Mouse (Mus musculus) small intestine, adult 2 months (tissue): ENCODE measurements around the gene Neurl3.

Experiments used
- CTCF ChIP-seq: fragments of 200-500 bp; IDR thresholded peaks from 2 replicates; pipeline ENCODE4 v1.5.1; 2012; ENCODE audit warnings: low read depth, mild to moderate bottlenecking, control low read depth, inconsistent platforms, low read length, moderate library complexity, mixed read lengths; ENCODE audit not compliant: insufficient replicate concordance, insufficient read length; ENCODE audit errors: extremely low read depth
- POLR2A ChIP-seq: fragments of 200-500 bp; IDR thresholded peaks from 2 replicates; pipeline ENCODE4 v1.6.1; 2012; ENCODE audit warnings: low read depth, mild to moderate bottlenecking, control low read depth, inconsistent platforms, low read length, moderate library complexity

DNA sequence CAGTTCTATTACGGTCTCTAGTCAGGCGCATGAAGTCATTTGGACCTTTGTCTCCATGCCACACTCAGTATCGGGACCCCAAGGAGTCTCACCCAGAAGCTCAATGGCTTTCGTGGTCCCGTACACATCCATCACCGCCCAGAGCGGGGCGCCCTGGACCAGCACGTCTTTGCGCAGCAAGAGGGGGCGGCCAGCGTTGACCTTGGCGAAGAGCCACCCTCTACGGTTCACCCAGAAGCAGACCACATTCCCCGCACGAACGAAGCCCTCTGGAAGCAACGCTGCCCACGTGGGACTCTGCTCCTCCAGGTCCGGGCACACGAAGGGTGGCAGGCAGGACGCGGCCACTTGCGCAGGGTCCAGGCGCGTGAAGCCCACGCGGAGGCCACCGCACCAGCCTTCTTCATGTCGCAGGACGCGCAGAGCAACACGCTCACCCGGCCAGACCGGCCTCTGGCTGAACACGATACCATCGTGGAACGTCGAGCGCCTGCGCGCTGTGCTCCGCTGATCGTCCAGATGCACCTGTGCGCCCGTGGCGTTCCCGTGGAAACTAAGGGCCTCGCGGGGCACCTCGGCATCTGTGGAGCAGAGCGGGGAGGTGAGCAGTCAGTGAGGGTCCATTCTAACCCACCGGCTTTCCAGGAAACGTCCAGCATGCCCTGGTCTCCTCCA, 5.2 kb downstream of the Neurl3 start:
- no peak for TF ChIP-seq POLR2A
- TF ChIP-seq CTCF: no peak
